Mouse (Mus musculus) CD4-positive, CD25-positive, alpha-beta regulatory T cell, adult 4 months (primary cell): ENCODE measurements around the gene Mroh2a. TPM values are rescaled to one million over a fixed set of nuclear protein-coding genes. Genes with fewer than 3 reads are reported as not detected.

ENCODE experiments used
- ATAC-seq: one replicate; pipeline ENCODE4 v1.8.0; 2017
- polyA plus RNA-seq, 2 experiments: library from polyadenylated mRNA; unstranded; fragments of 100-300 nt; shearing (Covaris generic); gene quantifications; one replicate each; pipeline ENCODE4 v1.2.1; 2017

Gene Mroh2a
- polyA plus RNA-seq, 2 experiments from 2014 or later, result 1.4 to 1.6 TPM

DNA sequence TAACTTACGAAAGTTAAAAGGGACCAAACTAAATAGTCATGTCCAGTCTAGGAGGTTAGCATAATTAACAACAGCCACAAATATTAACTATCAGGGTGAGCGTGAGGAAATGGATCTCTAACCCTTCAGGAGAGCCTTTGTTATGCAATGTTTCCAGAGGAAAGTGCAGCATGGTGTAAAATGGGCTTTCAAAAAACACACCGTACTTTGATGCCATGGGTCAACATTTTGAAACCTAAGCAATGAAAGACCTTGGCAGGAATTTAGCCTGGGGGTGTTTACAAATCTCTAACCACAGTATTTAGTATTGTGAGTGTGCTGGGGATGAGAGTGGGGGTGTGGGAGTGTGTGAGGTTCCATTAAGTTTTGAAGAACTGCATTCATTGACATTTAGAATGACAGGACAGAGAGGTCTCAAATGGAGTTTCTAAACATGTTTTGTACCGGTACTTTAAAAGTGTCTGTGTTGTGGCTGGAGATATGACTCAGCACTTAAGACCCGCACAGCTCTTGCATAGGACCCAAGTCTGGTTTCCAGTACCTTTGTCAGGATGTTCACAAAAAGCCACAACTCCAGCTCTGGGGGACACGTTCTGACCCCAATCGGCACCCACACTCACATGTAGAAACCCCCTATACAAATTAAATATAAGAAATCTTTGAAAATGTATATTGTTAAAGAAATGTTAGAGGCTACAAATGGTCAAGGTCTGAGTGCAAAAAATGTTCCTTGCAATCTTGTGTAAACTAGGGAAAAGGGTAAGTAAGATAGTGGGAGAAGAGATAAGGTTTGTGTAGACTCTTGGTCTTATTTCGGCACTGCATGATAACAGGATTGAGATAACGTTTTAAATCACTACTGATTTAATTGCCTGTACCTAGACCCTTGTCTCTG lies 52.6 kb downstream of the Mroh2a start:
- no peak for ATAC-seq

DNA sequence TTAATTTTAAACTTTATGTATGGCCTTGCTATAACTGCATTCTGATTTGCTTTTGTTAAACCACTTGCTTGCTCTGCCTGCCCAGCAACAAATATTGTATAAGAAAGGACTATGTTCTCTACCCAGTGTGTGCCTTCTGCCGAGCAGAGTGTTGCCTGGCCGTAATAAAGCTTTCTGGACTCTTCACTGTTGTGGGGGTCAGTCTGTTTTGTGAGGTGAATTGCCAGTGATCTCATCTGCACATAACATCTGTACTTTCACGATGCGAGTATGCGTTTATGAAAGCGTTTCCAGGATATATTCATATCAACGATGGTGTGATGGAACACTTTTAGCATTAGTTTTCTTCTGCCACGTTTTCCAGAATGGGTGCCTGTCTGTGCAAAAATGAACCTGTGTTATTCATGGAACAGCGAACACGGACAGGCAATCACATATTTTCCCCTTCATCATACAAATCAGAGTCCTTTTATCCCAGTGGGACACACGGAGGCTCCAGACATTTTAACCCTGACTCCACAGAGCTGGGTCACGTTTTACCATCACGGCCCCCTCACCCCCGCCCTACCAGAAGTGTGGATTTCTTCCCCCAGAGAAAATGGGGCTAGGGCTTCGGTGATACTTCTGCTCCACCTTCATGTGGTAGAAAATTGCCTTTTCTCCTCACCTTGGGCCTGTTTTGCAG lies 53.4 kb downstream of the Mroh2a start:
- ATAC-seq, result no peak

DNA sequence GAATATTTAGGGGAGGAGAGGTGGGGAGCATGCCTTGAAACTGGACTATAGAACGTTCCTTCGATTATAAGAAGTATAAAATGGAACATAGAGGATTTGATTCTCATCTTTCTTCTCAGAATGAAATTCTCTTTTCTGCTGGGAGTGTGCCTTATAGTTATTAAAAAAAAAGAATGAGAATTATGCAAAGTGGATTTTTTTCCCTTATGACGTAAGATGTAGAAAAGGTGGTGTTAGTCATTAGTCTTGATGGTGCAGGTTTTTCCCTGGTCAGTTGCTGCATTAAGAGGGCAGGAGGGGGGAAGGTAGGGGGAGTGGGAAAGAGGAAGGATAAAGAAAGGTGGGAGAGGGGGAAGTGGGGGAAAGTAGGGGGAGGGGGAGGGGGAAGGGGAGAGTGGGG lies 55.5 kb downstream of the Mroh2a start:
- ATAC-seq, result no peak

DNA sequence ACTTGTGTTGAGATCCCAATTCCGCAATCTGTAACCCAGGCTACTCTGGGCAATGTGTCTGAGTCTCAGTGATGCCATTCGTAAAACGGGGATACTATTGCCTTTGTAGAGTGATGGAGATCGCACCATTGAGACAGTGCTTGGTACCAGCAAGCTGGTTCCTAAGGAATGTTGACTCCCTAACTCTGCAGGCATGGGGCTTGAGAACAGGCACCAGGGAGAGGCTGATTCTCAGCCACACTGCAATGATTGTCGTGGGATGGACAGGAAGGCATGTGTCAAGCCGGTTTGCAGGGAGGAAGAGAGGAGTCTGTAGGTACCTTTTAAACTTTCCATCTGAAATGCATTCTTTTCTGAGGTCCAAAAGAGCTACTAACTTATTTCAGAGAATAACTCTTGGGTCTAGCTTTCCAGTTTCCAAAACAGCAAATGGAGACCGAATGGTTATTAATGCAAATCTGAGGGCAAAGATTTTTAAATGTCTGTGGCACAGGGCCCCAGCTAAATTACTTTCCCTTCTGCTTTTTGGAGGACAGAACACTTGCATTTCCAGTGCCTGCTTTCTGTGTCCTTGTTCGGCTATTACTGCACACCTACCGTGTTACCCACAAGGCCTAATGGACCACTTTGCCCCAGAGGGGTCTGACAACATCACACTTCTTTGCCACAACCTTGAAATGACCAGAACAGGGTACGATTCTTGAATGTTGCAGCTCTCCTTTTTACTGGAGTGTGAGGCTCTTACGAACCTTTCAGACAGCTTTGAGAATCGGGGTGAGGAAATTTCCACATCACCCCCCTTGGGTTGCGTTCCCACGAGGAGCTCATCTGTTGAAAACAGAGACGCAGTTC lies 56.8 kb downstream of the Mroh2a start:
- no peak for ATAC-seq

DNA sequence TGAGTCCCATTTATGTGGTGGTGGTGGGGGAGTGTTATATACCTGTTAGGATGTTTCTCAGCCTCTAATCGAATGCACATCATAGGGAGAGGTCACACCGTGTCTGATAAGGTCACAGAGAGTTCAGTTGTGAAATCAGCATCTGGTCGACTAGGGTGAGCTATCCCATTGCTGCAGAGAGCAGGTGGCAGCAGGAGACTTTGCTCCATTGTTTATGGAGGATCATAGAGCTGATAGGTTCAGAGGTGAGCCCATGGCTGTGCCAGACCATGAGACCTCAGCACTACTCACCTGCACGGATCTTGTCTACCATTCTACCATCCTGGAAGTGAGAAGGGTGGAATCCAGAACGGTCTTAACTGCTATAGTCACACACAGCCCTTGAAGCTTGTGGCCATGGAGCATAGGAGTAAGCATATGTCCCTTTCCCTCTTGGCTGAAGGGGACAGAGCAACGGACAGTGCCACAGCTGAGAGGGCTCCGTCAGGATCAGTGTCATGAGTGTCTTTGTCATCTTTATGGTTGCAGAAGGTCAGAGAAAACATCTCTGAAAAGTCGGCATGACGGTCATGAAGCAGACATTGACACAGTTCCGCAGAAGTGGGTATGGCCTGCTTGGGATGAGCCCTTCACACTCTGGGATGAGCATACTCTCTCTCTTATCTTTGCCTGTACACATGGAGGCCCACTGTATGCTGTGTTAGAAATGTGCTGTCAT lies 57.6 kb downstream of the Mroh2a start:
- no peak for ATAC-seq

DNA sequence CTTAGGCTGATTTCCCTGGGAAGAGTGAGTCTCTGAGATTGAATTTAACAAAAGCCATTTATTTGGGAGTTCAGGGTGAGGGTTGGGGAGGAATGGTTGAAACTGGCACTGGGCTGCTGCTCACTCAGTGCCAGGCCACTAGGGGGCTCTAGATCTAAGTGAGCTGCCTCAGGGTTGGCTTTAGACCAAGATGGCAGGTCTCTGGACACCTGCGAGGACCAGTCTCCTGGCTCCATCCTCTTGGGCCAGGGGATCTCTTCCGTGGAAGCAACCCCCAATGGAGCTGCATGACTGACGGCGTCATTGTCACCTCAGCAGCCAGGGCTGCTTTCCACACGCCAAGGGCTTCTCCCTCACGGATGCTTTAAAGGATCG lies 58.1 kb downstream of the Mroh2a start:
- no peak for ATAC-seq

DNA sequence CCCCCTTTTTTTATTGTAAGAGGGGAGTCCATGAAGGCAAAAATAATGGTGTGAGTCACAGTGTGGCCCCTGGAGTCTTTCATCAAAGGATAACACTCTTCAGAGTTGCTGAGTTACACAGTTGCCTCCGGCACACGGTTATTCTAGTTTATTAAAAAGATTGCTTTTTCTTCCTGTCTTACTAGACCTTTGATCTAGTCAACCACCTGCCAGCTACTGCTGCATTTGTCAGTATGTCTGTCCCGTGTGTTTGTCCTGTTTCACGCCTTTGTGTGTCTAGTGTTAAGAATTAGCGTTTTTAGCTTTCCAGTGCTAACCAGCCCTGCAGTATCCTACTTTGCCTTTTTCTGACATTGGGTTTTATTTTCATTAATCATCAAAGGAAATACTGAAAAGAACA lies 58.9 kb downstream of the Mroh2a start:
- no peak for ATAC-seq

DNA sequence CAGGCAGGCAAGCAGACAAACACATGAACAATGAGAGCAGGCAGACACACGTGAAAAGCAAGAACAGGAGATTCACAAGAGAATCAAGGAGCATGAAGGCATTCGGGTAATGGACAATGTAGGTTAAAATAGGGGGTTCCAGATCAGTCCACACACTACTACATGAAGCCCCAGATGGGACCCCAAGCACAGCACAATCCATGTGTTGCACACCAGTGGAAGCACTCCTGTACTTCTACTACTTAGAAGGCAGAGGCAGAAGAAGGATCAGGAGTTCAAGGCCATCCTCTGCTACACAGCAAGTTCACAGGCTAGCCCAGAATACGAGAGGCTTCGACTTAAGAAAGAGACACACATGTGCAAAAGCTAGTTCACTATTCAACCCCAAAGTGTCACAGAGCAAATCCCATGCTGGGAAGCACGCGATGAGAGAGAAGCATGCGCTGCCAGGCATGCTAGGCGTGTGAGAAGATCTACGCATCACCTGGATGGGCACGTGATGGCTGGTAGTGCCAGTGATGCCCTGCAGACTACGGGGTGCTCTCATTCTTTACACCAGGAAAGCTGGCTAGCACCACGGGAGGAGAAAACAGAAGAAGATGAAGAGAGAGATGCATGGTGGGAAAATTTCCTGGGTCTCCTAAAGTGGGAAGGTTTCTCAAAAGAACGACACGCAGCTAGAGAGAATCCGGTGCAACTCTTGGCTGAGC lies 59.5 kb downstream of the Mroh2a start:
- ATAC-seq, result no peak

DNA sequence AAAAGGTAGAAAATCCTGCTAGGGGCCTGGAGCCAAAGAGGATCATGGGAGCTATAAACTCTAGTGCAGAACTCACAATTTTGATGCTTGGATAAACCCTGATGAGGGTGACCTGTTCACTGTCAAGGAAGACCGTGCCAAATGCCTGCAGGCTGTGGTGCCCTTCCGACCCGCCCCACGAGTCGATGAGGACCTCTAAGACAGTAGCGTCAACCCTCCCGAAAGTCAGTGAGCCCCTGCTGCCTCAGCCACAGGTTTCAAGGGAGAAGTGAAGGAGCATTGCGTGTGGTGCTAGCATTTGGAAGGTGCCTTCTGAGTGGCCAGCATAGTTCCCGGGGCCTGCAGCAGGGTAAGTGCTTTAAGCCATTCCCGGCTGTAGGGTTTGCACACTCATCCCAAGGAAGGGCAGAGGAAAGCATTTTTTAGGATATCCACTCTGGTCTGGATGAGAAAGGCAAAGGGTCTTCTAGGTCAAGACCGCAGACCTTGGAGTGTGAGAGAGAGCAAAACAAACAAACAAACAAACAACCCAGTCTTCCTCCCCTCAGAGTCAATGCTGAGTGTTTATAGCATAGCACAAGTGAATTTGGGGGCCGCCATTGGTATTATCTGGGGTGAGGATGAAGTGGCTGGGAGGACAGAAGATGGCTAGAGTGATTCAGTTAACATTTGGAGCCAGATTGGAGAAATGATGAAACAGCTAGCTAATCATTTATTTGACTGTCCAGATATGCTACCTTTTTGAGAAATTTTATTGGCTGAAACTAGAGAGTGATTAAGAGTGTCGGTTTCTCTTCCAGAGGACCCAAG lies 60.3 kb downstream of the Mroh2a start:
- peak; percentile 2 for ATAC-seq

DNA sequence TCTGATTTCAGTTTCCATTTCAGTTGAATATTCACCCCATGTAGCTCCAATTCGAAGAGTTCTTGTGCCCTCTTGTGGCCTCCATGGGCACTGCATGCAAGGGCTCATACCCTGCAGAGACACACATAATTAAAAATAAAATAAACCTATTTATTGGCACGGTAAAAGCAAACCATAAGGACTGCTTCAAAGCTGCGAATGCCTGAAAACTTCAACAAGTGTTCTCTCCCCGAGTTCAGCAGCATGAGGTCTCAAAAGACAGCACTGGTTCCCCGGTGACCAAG lies 60.9 kb downstream of the Mroh2a start:
- ATAC-seq, result peak; percentile 66

DNA sequence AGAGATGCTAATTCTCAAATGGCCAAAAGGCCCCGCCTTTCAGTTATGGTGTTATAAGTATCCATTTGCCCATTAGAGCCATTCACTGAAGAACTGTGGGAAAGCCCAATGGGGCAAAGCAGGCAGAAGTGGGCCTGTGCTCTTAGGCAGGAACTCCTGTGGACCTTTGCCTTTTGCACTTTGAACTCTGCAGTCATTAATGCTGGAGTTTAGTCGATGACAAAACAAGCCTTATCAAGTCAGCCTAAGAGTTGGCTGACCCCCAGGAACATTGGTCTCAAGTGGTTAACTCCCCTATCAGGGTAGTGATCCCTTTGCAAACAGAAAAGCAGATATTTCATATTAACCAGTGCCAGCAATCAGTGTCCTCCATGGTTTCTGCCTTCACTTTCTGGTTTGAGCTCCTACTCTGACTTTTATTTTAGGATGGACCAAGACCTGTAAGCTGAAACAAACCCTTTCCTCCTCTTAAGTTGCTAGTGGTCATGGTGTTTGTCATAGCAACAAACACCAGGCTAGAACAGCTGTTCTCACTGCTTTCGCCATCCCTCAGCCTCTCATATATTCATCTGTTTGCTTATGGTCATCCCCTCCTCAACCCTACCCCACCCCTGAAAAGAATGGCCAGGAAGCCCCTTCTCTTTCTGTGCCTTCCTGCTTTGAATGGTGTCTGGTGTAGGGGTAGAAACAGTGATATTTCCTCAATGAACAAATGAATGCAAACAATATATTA lies 61.4 kb downstream of the Mroh2a start:
- ATAC-seq, result no peak

DNA sequence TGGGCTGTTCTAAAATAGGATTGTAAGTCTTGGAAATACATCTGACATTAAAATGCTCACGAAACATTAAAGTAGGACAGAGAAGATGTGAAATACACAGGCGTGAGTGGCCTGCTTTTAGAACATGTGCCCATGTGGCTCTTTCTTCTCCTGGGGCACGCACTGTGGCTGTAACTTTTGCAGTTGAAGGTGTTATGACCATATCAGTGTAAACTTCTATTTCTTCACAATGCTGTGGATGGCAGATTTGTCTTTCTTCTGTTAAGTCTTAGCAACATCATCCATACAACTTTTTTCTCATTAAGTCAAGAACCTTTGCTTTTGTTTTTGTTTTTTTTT lies 62.0 kb downstream of the Mroh2a start:
- ATAC-seq, result no peak

DNA sequence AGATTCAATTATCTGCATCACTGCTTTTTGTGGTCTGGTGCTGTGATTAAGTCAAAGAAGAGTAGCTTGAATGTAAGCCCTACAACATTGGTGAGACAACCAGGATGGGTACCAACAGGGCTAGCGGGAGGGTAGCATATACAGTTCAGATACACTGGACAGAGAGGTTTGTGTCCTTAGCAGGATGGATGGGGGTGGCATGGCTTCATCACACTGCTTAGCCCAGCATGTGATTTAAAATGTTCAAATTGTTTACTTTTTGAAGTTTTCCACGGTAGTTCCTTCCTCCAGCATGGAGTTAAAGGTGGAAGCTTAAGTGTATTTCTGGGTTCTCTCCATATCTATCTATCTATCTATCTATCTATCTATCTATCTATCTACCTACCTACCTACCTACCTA lies 62.4 kb downstream of the Mroh2a start:
- no peak for ATAC-seq

DNA sequence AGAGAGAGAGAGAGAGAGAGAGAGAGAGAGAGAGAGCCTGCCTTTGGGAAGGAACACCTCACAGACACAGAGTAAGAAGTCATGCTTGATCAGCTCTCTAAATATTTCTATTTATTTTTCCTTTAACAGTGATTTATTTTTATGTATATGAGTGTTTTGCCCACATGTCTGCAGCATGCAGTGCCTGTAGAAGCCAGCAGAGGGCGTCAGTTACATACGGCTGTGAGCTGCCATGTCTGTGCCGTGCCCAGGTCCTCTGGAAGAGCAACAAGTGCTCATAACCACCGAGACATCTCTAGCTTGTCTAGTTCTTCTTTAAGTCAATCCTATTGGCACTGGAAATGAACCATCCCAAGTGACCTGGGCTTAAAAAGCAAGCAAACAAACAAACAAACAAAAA lies 63.1 kb downstream of the Mroh2a start:
- ATAC-seq, result peak; percentile 38

DNA sequence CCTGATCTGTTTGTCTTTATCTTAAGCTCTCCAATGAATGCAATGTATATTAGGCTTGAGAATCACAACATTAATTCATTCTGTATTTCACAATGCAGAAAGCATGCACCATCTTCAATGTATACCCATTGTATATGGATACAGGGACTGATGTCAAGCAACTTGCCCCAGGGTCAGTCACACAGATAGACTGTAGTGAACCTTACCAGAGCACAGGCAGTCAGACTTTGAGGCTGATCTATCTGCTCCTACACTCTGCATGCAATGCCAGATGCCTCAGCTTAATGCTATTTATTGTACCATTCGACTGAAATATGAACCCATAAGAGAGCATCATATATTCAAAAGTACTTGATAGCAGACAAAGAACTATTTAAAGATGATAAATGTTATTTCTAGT lies 63.7 kb downstream of the Mroh2a start:
- ATAC-seq, result no peak

DNA sequence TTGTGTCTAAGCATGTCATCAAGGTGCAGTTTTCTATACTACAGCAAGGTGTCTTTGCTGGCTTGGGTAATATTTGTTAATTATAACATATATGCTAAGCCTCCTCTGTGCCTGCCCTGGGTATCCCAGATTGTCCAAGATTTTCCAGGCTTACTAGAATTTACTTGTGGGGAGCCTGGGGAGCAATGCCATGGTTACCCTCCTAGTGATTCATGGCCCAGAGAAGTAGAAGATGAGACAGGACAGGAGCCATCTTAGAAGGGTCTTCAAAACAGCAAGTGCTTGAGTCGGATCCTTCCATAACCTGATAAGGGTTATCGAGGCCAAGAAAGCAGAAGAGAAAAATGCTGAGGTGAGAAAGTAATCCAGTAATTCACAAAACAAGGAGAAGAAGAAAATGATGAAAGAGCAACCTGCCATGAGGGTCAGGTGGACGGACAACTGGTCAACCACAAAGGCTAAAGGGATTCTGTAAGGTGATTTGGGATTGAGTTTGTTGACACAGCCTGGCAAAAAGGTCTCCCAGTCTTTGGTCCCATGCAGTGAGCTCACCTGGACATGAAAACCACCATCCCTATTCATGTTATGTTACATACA lies 64.7 kb downstream of the Mroh2a start:
- ATAC-seq, result no peak

DNA sequence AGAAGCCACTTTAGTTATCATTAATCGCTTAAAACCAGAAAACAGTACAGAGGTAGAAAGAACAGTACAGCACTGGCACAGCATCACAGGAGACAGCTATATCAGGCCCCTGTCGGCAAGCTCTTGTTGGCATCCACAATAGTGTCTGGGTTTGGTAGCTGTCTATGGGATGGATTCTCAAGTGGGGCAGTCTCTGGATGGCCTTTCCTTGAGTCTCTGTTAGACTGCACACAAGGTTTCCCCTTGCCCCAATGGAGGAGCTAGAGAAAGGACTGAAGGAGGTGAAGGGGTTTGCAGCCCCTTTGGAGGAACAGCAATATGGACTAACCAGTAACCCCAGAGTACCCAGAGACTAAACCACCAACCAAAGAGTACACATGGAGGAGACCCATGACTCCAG lies 65.3 kb downstream of the Mroh2a start:
- no peak for ATAC-seq

DNA sequence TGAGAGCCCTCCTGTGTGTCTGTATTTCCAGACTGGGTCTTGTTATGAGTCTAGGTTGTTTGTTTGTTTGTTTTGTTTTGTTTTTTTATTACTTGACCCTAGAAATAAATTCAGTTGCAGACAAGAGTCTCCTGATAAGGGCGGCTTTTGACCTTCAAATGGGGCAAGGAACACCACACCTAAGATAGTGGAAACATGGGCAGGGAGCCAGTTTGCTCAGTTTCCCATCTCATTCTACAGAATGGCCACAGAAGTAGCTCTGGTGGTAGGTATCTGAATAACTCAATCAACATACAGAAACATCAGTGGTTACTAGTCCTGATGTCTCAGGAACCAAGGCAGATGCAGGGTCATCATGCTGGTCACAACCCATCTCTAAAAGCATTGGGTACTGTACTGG lies 67.9 kb downstream of the Mroh2a start:
- ATAC-seq, result no peak

DNA sequence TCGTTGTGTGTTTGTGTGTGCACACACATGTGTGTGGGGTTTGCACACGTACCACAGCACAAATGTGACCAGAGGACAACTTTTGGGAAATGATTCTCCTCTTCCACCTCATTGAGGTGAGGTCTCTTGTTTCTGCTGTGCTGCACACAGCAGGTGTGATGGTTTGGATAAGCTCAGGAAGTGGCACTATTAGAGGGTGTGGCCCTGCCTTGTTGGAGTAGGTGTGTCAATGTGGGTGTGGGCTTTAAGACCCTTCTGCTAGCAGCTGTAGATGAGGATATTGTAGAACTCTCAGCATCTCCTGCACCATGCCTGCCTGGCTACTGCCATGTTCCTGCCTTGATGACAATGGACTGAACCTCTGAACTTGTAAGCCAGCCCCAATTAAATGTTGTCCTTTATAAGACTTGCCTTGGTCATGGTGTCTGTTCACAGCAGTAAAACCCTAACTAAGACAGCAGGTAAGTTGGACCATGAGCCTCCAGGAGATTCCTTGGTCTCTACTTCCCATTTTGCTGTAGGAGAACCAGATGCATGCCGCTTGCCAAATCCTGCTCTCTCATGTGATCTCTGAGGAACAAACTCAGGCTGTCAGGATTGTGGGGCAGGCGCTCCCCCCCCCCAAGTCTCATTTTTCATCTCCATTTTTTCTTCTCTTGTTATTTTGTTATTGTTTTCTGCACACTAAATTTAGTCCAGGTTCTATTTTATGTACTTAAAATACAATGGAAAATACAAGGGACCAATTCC lies 69.6 kb downstream of the Mroh2a start:
- ATAC-seq, result no peak
